Mouse (Mus musculus) forebrain, embryonic 11.5 days (tissue): ENCODE measurements at regions not wholly inside any gene's neighbourhood (a gene's known extent, or its start where the extent isn't known, plus 50 kb on each side); places are given as distances from the start of the nearest gene placed in this dataset.
A peak's percentile ranks its signal among the peaks of the same experiment; 100 is the strongest.

ENCODE experiments used
- ATAC-seq: fragments of 200-750 bp; cut with Nextera tagmentation; replicated peaks from 2 replicates; pipeline ENCODE4 v1.8.0; 2017; ENCODE audit warnings: moderate TSS enrichment; ENCODE audit not compliant: low FRiP score
- DNase-seq: peaks from one replicate; pipeline ENCODE4 v3.0.0-alpha.2; 2017; ENCODE audit warnings: low spot score
- H3K27ac ChIP-seq: fragments of 300-500 bp; sonication (generic); 2 replicates; pipeline ENCODE4 v1.5.1; 2014; ENCODE audit warnings: low read depth, low read length
- H3K27me3 ChIP-seq: fragments of 300-500 bp; sonication (generic); 2 replicates; pipeline ENCODE4 v1.6.1; 2014; ENCODE audit warnings: mild to moderate bottlenecking, low read length, mixed read lengths; ENCODE audit not compliant: control insufficient read depth, insufficient read depth
- H3K36me3 ChIP-seq: fragments of 300-500 bp; sonication (generic); 2 replicates; pipeline ENCODE4 v1.6.1; 2014; ENCODE audit warnings: mild to moderate bottlenecking, low read length, moderate library complexity, mixed read lengths; ENCODE audit not compliant: control insufficient read depth, insufficient read depth
- H3K4me1 ChIP-seq: fragments of 300-500 bp; sonication (generic); replicated peaks from 2 replicates; pipeline ENCODE4 v1.6.1; 2014; ENCODE audit warnings: low read length, mixed read lengths; ENCODE audit not compliant: control insufficient read depth, insufficient read depth
- H3K4me2 ChIP-seq: fragments of 300-500 bp; sonication (generic); 2 replicates; pipeline ENCODE4 v1.6.1; 2014; ENCODE audit warnings: low read depth, mild to moderate bottlenecking, low read length, moderate library complexity, mixed read lengths; ENCODE audit not compliant: severe bottlenecking
- H3K4me3 ChIP-seq: fragments of 300-500 bp; sonication (generic); 2 replicates; pipeline ENCODE4 v1.5.1; 2014; ENCODE audit warnings: low read depth, low read length
- H3K9ac ChIP-seq: fragments of 300-500 bp; sonication (generic); 2 replicates; pipeline ENCODE4 v1.6.1; 2014; ENCODE audit warnings: low read length
- H3K9me3 ChIP-seq: fragments of 300-500 bp; sonication (generic); 2 replicates; pipeline ENCODE4 v1.6.1; 2016; ENCODE audit warnings: low read length, mixed read lengths; ENCODE audit not compliant: control insufficient read depth
- WGBS: fragments of 180-500 bp; shearing (Covaris S2); extraction: QIAGEN DNeasy Blood & Tissue Kit; methylation state at CpG from one replicate; pipeline ENCODE4 v1.1.7; 2014; 5-methylcytosine and 5-hydroxymethylcytosine counted together

DNA sequence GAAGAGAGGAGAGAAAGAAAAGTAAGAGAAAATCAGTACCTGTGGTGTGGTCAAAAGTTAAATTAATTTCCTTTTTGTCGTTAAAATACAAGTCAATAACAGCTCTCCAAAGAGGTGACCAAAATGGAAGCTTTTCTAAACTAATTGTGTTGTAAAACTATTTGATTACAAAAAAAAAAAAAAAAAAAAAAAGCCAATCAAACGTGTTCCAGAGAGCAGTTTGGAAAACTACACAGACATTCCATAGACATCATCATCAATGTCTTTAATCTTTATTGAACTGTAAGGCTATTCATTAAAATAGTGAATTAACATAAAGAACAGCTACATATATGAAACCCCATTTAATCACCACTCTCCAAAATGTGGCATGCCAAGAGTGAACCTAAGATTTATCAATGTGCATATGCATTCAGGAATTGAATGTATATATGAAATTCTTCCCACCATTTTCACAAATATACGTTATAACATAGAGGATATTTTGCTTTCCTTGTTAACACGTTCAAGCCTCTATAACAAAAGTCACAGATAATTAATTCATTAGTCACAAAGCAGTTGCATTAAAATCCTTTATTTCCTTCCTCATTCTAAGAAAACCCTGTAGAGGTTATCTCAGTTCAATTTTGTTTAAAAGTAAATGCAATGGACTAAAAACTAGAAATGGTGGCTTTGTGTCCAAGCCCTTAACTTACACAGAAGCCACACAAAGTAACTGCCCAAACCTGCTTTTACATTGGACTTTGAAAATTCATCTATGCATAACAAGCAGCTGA lies 545.3 kb upstream of the Cited2 start:
- Histone ChIP-seq H3K4me2 (no peak overlapping the region), H3K9me3 (no peaks in the 10 kb centered on the region), H3K27me3 (no peaks in the 10 kb centered on the region), H3K9ac (no peak overlapping the region), H3K27ac (no peak overlapping the region), H3K4me1 (0 out of 2 replicates have a peak, but pooled peaks cover 3% of the 10 kb centered on the region), H3K4me3 (no peak overlapping the region), H3K36me3 (no peaks in the 10 kb centered on the region)
- ATAC-seq (no peak), DNase-seq (no peak)
- 53% methylated on average over 4 of the region's 4 CpGs for WGBS

DNA sequence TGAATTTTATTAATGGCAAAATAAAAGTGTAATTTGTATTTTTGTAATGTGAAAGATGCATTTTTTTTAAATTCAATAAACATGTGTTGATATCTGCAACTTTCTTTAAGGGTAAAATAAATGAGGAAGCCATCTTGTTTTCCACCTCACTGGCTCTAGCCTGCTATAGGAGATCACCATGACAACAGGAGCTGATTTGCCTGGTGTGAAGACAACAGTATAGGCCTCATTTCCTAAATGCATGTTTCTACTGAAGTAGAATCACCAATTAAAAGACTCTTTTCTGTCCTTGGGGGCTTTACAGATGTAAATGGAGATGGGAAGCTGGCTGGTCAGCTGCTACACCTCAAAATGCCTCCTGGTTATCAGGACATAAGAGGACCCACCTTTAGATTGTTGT lies 544.4 kb upstream of the Cited2 start:
- H3K27ac ChIP-seq, result no peak overlapping the region
- H3K9me3 ChIP-seq, result no peaks in the 10 kb centered on the region
- no peaks in the 10 kb centered on the region for H3K27me3 ChIP-seq
- no peaks in the 10 kb centered on the region for H3K36me3 ChIP-seq
- DNase-seq, result no peak
- H3K9ac ChIP-seq, result no peak overlapping the region
- H3K4me2 ChIP-seq, result no peak overlapping the region
- ATAC-seq, result peak; percentile 90
- H3K4me3 ChIP-seq, result no peak overlapping the region
- H3K4me1 ChIP-seq, result 0 out of 2 replicates have a peak, but pooled peaks cover 3% of the 10 kb centered on the region

GRCm38 (mm10) chr10:17184418-17184817 lies 538.6 kb upstream of the Cited2 start:
- 72% methylated on average over 2 of the region's 2 CpGs for WGBS
- no peak overlapping the region for H3K4me3 ChIP-seq
- H3K4me2 ChIP-seq, result no peak overlapping the region

GRCm38 (mm10) chr10:17196205-17196604 lies 526.8 kb upstream of the Cited2 start:
- Histone ChIP-seq H3K36me3 (no peaks in the 10 kb centered on the region), H3K27me3 (no peaks in the 10 kb centered on the region), H3K4me2 (no peak overlapping the region), H3K27ac (no peak overlapping the region), H3K9me3 (no peaks in the 10 kb centered on the region), H3K4me3 (no peak overlapping the region), H3K4me1 (peaks cover 3% of the 10 kb centered on the region; the same call in 1 of the 2 replicates), H3K9ac (no peak overlapping the region)
- ATAC-seq, result no peak
- no peak for DNase-seq
- WGBS, result 79% methylated on average over 12 of the region's 12 CpGs

More at GRCm38 (mm10) chr10:17184418-17184817, 538.6 kb upstream of the Cited2 start:
- no peaks in the 10 kb centered on the region for H3K9me3 ChIP-seq
- DNase-seq, result no peak
- H3K9ac ChIP-seq, result no peak overlapping the region
- H3K36me3 ChIP-seq, result no peaks in the 10 kb centered on the region
- ATAC-seq, result no peak
- H3K4me1 ChIP-seq, result no peaks in the 10 kb centered on the region
- no peaks in the 10 kb centered on the region for H3K27me3 ChIP-seq
- H3K27ac ChIP-seq, result no peak overlapping the region

DNA sequence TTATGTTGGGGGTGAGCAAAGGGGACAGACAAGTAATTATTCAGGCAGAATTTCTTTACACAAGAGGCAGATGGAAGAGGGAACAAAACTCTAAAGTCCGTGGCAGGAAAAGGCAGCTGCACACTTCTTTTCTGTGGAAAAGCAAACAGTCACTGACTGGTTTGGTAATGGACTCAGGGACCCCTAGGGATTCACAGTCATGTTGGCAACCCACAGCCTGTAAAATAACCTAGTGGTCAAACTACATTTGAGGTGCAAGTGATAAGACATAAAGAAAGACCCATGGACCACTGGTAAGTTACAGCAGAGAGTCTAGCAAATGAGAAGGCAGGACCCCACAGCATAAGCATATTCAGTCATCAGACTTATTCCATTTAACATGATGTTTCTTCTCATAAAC lies 526.4 kb upstream of the Cited2 start:
- DNase-seq (no peak), ATAC-seq (no peak)
- Histone ChIP-seq H3K36me3 (no peaks in the 10 kb centered on the region), H3K9me3 (no peaks in the 10 kb centered on the region), H3K27ac (no peak overlapping the region), H3K4me1 (peaks cover 3% of the 10 kb centered on the region; the same call in 1 of the 2 replicates), H3K4me3 (no peak overlapping the region), H3K9ac (no peak overlapping the region), H3K27me3 (no peaks in the 10 kb centered on the region; the same call in 1 of the 2 replicates), H3K4me2 (no peak overlapping the region)
- 52% methylated on average over 1 of the region's 1 CpGs for WGBS

- H3K27me3 ChIP-seq, result no peaks in the 10 kb centered on the region; the same call in 1 of the 2 replicates
- H3K9me3 ChIP-seq, result no peaks in the 10 kb centered on the region
- H3K9ac ChIP-seq, result no peak overlapping the region; the same call in 1 of the 2 replicates
- WGBS, result 68% methylated on average over 8 of the region's 8 CpGs
- DNase-seq (no peak), ATAC-seq (no peak)
- H3K4me1 ChIP-seq, result peaks cover 3% of the 10 kb centered on the region; the same call in 1 of the 2 replicates
- no peak overlapping the region for H3K4me3 ChIP-seq
- no peak overlapping the region for H3K4me2 ChIP-seq
- H3K27ac ChIP-seq, result no peak overlapping the region
- no peaks in the 10 kb centered on the region for H3K36me3 ChIP-seq
These were observed 522.2 kb upstream of the Cited2 start for GRCm38 (mm10) chr10:17200524-17201426.

GRCm38 (mm10) chr10:17201427-17201745 lies 521.6 kb upstream of the Cited2 start:
- 82% methylated on average over 1 of the region's 1 CpGs for WGBS
- Histone ChIP-seq H3K27ac (no peak overlapping the region), H3K9ac (no peak overlapping the region), H3K27me3 (no peaks in the 10 kb centered on the region; the same call in 1 of the 2 replicates), H3K9me3 (no peaks in the 10 kb centered on the region), H3K4me3 (no peak overlapping the region), H3K4me1 (peaks cover 3% of the 10 kb centered on the region; the same call in 1 of the 2 replicates), H3K36me3 (no peaks in the 10 kb centered on the region), H3K4me2 (no peak overlapping the region)
- ATAC-seq (no peak), DNase-seq (no peak)

- no peak overlapping the region for H3K4me2 ChIP-seq
These were observed 520.2 kb upstream of the Cited2 start for GRCm38 (mm10) chr10:17202556-17203415.

More at GRCm38 (mm10) chr10:17202556-17203415, 520.2 kb upstream of the Cited2 start:
- 4% methylated on average over 4 of the region's 4 CpGs for WGBS
- no peak overlapping the region for H3K4me3 ChIP-seq
- H3K9ac ChIP-seq, result no peak overlapping the region
- no peaks in the 10 kb centered on the region for H3K36me3 ChIP-seq
- H3K27me3 ChIP-seq, result no peaks in the 10 kb centered on the region; the same call in 1 of the 2 replicates
- ATAC-seq, result peak; percentile 91
- peaks cover 3% of the 10 kb centered on the region; the same call in 1 of the 2 replicates for H3K4me1 ChIP-seq
- peak overlapping the region; percentile 47; the same call in 1 of the 2 replicates for H3K27ac ChIP-seq
- H3K9me3 ChIP-seq, result no peaks in the 10 kb centered on the region
- peak; percentile 56 for DNase-seq
